Mouse (Mus musculus) brain, embryonic 14.5 days (tissue): ENCODE measurements around the gene Slc22a6. TPM values are rescaled to one million over a fixed set of nuclear protein-coding genes. Genes with fewer than 3 reads are reported as not detected.

Source experiments
- DNase-seq: peaks from one replicate; pipeline ENCODE4 v3.0.0-alpha.2; 2011; ENCODE audit warnings: low read depth
- CTCF ChIP-seq: fragments of 200-500 bp; IDR thresholded peaks from 2 replicates; pipeline ENCODE4 v1.5.1; 2012; ENCODE audit warnings: inconsistent platforms, mild to moderate bottlenecking, moderate library complexity, borderline replicate concordance; ENCODE audit not compliant: insufficient read depth, insufficient read length; ENCODE audit errors: extremely low read depth
- POLR2A ChIP-seq: fragments of 200-500 bp; IDR thresholded peaks from 2 replicates; pipeline ENCODE4 v1.6.1; 2012; ENCODE audit warnings: mild to moderate bottlenecking, inconsistent platforms, borderline replicate concordance; ENCODE audit not compliant: poor library complexity, insufficient read depth, insufficient read length, severe bottlenecking; ENCODE audit errors: extremely low read depth
- polyA plus RNA-seq: library from polyadenylated mRNA; depleted of rRNA; stranded (reverse); fragments of >200 nt; gene quantifications from 2 replicates; pipeline ENCODE4 v1.2.3, GENCODE M21; 2012; rRNA removed

Gene Slc22a6
- polyA plus RNA-seq, 1 experiment, result 13.2 TPM

DNA sequence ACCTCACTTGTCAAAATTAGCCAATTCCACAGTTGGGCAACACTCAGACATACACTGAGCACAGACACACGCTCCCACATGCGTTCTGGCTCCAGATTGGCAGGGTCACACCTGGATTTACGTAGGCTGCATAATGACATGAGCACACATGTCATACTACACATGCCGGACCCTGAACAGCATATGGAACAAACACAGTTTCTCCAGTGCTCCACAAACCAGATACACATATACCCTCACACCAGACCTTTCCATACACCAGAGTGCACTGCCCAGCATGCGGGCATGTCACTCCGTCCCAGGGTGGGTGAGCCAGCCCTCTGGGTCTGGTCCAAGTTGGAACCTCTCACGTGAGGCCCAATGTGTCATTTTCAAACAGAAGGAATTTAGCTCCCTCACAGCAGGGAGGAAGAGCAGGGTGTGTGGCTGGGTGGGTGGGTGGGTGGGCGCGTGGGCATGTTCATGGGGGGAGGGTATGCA is 45.6 kb downstream of the Slc22a6 start, which contains the start of gene Chrm1:
Gene Chrm1, plus strand, starts transcription at position 430 of the 480 bp plus-strand sequence.
- TF ChIP-seq POLR2A (no peak), CTCF (no peak)
- no peak for DNase-seq

DNA sequence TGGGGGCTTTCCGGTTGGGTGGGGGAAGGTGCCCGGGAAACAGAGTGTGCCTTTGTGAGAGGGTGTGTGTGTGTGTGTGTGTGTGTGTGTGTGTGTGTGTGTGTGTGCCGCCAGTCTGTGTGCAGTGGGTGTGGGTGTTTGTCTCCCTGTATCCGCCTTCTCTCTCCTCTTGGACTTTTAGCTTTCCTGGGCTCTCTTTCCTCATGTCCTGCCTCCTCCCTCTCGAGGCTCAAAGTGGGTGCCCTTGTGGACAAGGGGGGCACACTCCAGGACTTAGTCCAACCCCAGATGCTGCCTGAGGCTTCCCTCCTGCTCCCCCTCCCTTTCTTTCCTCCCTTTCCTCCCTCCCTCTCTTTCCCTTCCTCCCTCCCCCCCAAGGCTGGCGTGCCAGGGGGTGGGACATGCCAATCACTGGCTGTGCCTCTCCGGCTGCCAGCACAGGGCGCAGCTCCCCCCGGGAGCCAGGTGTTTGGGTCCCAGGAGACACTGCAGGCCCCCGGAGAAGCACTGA is 46.1 kb downstream of the Slc22a6 start:
- DNase-seq, result peak; percentile 56
- TF ChIP-seq POLR2A, result no peak
- TF ChIP-seq CTCF, result no peak

DNA sequence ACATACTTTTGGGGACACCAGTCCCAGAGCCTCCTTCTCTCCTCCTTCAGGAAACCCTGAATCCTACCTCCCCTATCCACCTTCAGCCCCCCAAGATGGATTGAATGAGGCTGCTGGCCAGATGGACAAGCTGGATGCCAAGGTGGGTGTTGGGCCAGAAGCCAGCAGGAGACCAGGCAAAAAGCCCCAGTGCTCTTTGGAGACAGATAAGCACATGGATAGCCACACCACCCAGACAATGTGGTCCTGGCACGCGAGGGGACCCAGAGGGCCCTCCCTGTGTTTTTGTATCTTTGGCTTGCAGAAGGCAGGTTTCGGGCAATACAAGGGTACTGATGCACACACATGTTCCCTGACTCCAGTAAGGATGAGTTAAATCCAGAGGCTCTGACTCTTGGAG is 47.0 kb downstream of the Slc22a6 start:
- TF ChIP-seq POLR2A, result no peak
- no peak for DNase-seq

DNA sequence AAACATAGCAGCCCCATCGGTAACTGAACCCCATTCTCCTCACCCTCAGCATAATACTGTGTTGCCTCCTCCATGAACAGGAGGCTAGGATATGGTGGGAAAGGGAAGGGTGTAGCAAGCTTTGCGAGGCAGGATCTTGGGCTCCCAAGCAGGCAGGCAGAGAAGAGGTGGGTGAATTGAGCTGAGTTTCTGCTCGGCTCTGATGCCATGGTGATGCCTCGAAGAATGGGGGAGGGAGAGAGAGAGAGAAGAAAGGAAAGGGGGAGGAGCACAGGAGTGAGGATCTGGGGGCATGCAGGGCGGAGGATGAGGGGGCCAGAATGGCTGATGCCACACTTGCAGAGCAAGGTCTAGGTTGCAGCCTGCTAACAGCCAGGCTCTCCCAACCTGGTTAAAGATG is 47.9 kb downstream of the Slc22a6 start:
- TF ChIP-seq POLR2A, result no peak
- no peak for TF ChIP-seq CTCF
- DNase-seq, result no peak

DNA sequence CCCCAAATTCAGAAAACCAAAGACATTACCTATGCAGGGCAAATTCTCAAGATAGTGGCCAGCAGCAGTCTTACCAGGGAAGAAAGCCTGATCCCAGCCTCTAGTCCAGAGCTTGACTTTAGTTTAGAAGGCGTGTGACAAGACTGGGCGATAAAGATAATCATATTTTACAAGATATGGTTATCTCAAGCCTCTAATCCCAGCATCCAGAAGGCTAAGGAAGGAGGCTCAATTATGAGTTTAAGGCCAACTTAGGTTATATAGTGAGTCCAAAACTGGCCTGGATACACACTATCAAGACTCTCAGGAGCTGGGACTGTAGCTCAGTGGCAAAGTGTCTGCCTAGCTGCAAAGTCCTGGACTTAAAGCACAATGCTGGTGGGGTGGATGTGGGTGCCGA is 55.0 kb downstream of the Slc22a6 start:
- DNase-seq, result no peak
- no peak for TF ChIP-seq CTCF
- no peak for TF ChIP-seq POLR2A

DNA sequence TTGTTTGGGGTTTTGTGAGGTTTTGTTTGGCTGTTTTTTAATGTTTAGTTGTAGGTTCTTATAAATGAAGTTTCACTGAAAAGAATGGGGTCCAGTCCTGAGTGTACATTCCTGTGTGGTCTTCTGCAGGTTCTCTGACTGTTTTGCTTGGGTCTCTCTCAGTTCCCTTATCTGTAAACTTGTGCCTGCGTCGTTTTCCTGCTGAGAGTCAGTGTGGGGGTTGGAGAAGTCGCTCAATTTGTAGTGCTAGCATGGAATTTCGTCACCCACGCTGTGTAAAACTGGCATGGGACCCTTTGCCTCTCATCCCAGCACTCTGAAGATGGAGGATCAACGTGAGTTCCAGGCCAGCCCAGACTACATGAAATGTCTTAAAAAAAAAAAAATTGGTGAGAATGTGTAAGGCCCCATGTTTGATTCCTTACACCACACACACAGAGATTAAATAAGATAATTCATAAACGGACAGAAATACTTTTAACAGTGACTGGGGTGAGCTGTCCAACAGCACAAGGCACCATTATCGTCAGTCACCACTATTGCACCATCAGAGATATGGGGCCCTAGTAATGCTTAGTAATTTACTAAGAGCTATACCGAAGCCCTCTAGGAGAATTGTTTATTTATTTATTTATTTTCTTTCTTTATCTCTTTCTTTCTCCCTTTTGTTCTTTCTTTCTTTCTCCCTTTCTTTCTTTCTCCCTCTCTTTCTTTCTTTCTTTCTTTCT is 55.7 kb downstream of the Slc22a6 start:
- no peak for TF ChIP-seq CTCF
- TF ChIP-seq POLR2A, result no peak
- DNase-seq, result no peak

Other genes starting within 250 kb of the Slc22a6 start
- gene Slc22a30, start 212.9 kb upstream of the Slc22a6 start, polyA plus RNA-seq, result not detected in 2 replicates
- 6.7 and 8.0 TPM in 2 replicates for gene Slc22a8, start 26.8 kb upstream of the Slc22a6 start, polyA plus RNA-seq
- 1.5 and 2.5 TPM in 2 replicates for gene Chrm1, start 45.8 kb downstream of the Slc22a6 start, polyA plus RNA-seq
- gene Slc3a2, start 105.3 kb downstream of the Slc22a6 start, polyA plus RNA-seq, result 147 and 159 TPM in 2 replicates
- 57.3 and 65.8 TPM in 2 replicates for gene Wdr74, start 117.8 kb downstream of the Slc22a6 start, polyA plus RNA-seq
- gene 1700092M07Rik, start 122.7 kb downstream of the Slc22a6 start, polyA plus RNA-seq, result 1.9 and 2.4 TPM in 2 replicates
- gene Stx5a, start 123.4 kb downstream of the Slc22a6 start, polyA plus RNA-seq, result 117 TPM in 2 replicates
- 176 and 264 TPM in 2 replicates for gene Nxf1, start 139.0 kb downstream of the Slc22a6 start, polyA plus RNA-seq
- gene Tmem223, start 153.0 kb downstream of the Slc22a6 start, polyA plus RNA-seq, result 224 and 402 TPM in 2 replicates
- 25.4 and 37.6 TPM in 2 replicates for gene Tmem179b, start 156.4 kb downstream of the Slc22a6 start, polyA plus RNA-seq
- 27.6 and 29.8 TPM in 2 replicates for gene Taf6l, start 168.4 kb downstream of the Slc22a6 start, polyA plus RNA-seq
- 112 and 163 TPM in 2 replicates for gene Polr2g, start 180.5 kb downstream of the Slc22a6 start, polyA plus RNA-seq
- 5.9 and 7.9 TPM in 2 replicates for gene Zbtb3, start 184.5 kb downstream of the Slc22a6 start, polyA plus RNA-seq
- 53.6 and 57.3 TPM in 2 replicates for gene Ttc9c, start 201.3 kb downstream of the Slc22a6 start, polyA plus RNA-seq
- gene Hnrnpul2, start 202.0 kb downstream of the Slc22a6 start, polyA plus RNA-seq, result 59.9 and 85.5 TPM in 2 replicates
- 1.1 TPM in 1 of 2 replicates, not detected in the other for gene AC129217.1, start 211.7 kb downstream of the Slc22a6 start, polyA plus RNA-seq
- gene Bscl2, start 219.4 kb downstream of the Slc22a6 start, polyA plus RNA-seq, result 92.6 and 101 TPM in 2 replicates
- 187 and 233 TPM in 2 replicates for gene Gng3, start 221.2 kb downstream of the Slc22a6 start, polyA plus RNA-seq
- 0.90 and 1.4 TPM in 2 replicates for gene Lrrn4cl, start 232.7 kb downstream of the Slc22a6 start, polyA plus RNA-seq